Mouse (Mus musculus) forelimb bud, embryonic 11.5 days (tissue): ENCODE measurements around the gene Shank2.

Experiments
- DNase-seq: peaks from one replicate; pipeline ENCODE4 v3.0.0-alpha.2; 2012; ENCODE audit warnings: low read depth, low spot score

Shank2 gene

DNA sequence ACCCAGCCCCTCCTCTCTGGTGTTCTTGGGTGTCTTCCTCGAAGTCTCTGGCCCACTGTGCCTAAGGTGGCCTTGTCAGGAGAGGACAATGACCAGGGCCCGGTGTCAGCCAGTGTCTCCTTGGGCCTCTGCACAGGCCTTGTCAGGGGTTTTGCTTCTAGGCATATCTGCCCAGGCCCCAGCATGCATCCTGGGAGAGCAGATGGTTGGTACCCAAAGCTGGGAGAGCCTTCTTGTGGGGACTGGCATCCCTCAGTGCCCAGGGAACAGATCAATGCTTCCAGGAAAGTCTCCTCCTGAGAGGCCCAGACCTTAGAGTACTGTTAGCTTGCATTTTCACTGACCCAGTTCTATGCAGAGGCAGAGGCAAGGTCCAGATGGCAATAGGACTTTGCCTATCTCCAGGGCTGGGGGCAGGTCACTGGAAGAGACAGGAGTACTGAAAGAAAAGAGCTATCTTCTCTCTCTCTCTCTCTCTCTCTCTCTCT lies 327.7 kb downstream of the Shank2 start:
- no peak for DNase-seq

DNA sequence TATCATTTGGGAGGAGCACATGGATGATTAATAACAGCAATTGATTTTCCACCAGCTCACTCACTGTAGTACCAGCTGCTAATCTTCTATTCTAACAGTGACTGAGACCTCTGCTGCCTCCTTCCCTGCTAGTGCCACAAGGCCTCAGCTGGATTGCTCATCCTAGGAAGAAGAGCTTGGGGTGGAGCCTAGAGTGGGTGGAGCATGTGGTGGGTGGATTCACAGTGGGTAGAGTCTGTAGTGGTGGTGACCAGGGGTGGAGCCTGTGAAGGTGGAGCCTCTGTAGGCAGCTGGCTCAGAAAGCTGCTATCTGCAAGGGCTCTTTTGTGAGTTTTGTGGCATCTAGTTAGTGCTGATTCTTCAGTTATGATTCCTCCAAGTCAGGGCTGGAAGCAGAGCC lies 334.9 kb downstream of the Shank2 start:
- no peak for DNase-seq

DNA sequence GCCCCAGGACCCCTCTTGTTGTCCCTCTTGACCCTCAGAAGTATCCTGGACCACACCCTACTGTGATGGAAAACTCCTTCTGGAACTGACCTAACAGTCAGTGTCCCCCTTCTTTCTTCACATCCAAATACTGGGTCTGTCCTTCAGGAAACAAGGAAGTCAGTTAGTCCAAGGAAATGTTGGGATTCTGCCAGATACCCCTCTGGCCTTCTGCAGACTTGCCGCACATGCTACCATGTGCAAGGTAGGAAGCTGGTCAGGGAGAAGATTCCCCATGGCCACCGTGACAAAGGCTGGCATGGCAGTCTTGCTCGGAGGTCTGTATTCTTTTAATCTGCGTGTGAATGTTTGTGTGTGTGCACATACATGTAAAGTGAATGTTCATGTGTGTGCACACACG lies 337.0 kb downstream of the Shank2 start:
- DNase-seq, result no peak

DNA sequence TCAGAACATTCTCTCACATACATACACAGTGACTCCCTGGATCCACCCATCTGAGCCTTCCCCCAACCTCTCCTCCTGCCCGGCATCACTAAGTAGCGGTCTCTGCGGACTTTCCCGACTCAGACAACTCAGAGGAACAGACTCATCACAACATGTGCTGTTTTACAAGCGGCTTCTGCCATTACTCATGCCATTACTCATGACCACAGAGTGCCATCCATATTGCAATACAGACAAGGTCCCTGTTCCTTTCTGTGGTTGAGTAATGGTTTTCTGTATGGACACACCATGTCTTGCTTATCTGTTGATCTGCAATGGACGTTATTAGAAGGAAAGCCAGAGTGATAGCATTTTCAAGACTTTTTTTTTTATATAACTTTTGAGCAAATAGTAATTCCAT lies 338.6 kb downstream of the Shank2 start:
- no peak for DNase-seq

DNA sequence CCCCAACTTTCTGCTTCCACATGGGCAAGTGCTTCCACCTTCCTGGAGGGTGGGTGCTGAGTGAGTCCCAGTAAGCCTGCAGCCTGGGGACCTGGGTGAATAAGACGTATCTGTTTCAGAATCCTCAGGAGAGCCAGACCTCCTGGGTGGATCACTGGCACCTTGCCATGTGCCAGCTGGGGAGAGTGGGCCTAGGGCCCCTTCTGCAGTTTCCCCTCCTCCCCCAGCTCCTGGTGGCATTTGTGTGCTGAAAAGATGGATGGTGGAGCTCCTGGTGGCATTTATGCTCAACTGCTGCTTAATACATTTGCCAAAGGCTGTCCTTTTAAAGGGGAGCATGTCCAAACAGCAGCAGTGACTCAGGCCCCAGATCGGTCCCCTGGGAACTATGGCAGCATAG lies 364.4 kb downstream of the Shank2 start:
- DNase-seq, result no peak

DNA sequence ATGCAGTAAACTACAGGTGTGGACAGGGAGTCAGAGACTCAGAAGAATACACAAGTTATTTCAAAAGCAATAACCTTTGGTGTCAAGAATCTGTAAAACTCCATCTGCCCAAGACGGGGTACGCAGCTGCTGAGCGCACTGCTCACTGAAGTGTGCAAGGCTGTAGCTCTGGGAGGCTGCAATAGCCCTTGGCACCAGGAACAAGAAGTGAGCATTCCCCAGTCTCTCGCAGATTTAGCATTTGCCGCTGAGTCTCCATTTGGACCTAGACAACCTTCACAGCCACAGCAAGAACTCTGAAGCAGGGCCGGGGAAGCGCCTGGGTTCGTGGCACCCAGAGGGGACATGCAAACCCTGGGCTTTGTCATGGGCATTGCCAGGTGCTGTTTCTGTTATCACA lies 371.3 kb downstream of the Shank2 start:
- no peak for DNase-seq

DNA sequence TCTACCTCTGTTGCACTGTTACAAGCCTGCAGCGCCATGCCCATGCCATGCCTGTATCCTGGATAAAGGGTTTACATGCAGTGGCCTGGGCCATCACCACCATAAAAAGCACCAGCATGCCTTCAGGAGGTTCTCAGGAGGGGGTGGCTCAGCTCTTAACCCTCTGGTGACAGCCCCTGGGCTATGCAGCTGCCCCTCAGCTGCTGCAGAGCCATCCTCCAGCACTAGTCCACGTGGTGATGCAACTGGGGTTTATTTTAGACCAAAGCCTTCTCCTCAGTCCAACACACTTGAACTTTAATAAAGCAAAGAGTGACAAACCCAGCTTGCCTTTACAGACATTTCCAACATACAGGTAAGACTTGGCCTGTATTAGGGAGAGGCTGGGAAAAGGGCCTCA lies 373.8 kb downstream of the Shank2 start:
- DNase-seq, result no peak

DNA sequence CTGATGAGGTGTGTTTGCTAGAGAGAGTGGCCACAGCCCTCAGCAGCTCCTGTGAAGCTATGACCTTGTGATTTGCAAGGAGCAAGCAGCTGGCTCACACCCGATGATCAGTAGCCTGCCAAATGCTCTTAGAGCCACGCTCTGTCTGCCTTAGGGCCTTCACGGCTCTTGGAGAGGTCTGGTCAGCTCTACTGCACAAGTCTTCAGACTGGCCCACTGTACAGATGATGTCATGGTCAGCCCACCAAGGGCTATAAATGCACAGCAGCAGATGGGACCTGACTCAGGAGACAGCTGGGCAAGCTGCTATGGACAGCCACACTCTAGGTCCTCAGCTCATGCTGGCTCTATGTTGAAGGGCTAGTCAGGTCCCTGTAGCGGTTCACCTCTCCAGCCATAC lies 376.5 kb downstream of the Shank2 start:
- no peak for DNase-seq

DNA sequence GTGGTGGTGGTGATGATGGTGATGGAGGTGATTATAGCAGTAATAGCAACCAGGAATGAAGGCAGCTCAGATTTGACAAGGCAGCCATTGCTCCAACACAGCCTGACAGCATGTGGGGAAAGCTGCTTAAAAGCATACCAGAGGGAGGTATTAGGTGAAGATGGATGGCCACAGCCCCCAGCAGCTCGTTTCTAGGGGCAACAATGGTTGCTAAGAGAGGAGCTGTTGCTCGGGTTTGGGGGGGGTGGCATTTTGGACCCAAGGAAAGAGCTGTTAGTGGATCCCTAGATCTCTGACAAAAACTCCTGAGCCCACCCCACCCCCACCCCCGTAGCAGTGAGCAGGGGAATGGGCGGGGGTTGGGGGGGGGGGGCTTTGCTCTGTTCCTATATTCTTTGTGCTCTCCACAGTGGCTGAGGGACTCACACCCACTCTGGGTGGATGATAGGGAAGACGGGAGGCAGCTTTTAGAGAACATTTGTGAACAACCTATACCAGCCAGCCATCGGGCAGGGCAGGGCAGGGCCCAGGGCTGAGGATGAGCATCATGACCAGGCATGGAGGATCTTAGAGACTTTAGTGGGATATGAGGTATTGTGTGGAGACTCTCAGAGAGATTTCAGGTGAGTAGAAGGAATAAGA lies 377.6 kb downstream of the Shank2 start:
- no peak for DNase-seq

DNA sequence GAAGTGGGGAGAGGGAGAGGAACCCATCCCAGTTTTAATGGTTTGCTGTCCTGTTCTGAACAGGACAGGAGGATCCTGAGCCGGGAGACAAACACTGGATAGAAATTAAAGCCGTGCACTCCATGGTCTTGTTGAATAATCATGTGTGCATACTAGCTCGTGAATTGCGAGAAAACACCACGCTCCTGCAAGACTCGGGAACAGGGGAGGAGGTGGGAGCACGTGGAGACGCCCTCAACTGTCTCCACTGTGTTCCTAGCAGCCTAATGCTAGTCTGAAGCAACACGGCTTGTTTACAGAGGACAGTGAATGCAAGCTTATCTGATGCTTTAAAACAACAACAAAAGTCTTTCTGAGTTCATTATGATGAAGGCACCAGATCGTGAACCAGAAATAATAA lies 379.9 kb downstream of the Shank2 start:
- no peak for DNase-seq

DNA sequence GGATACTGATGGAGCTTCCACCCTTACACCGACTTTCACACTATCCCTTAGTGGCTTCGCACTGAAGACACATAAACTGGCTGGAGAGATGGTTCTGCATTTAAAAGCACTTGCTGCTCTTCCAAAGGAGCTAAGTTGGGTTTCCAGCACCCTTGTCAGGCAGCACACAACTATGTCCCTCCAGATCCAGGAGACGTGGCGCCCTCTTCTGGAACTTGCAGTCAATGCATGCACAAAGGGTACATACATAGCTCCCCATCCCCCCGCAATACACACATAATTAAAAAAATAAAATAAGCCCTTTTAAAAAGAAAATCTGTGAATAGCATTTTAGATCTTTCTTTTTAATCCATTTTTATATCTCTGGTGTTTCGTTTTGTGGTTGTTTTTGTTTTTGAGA lies 385.8 kb downstream of the Shank2 start:
- no peak for DNase-seq

DNA sequence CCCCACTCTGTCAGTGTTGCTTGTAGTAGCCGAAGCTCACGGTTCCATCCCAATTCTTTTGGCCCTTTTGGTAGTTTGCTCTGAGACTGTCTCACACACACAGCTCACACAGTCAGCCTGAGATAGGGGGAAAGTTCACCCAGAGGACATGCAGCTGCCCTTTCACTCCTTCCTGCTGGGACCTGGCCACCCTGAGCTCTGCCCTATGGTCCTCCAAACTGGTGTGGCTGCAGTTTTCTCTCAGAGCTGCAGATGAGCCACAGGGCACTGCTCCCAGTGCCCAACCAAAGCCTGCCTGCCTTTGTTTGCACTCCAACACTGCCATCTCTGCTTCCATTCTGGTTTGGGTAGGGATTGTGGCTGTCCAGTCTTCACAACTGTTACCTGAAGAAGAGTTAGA lies 388.0 kb downstream of the Shank2 start:
- no peak for DNase-seq

DNA sequence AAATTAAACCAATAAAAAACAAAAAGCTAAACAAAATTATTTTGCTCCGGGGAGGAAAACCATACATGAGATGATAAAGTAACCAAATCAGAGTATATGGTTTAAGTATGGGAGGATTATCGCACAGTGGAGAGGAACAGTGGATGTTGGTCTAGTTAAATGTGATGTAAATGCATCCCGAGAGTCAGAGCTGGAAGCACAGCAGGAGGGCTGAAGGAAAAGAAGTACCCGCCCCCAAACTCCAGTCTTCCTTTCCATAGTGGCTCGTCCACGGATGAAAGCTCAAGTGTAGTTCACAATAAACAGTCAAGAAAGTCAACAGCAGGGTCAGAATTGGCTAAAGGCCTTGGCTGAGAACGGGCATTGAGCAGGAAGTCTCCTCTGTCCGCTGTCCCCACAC lies 388.9 kb downstream of the Shank2 start:
- no peak for DNase-seq

DNA sequence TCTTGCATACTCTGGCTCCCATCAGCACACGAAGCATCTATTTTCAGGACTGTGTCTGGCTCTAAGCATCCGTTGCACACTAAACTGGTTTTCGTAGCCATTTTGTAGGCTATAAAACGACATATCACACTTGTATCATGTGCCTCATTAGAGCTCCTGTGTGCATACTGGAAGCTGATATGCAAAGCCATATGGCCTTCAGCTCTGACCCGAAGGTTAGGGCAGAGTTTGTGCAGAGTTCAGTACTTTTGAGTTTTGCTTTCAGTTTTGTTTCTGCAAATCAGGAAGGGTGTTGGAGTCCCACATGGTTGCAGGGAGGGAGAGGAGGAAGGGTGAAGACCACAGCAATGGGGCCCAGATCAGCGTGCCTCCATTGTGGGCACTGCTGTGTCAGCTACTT lies 390.0 kb downstream of the Shank2 start:
- no peak for DNase-seq

DNA sequence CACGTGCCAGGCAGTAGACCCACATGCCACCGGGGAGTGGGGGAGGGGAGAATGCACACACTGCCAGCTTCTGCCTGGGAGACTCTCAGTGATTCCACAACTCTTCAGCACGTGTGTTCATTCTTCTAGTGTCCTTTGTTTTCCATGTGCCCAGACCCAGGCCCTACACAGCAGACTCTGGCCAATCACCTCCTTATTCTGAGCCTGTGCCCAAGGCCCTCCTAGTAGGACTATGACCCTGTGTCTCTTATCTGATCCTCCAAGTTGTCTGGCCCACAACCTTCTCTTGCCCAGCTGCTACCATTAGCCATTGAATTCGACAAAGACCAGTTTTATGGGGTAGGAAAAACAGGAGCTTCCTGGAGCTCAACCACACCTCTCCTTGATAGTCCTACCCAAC lies 400.8 kb downstream of the Shank2 start:
- DNase-seq, result no peak

DNA sequence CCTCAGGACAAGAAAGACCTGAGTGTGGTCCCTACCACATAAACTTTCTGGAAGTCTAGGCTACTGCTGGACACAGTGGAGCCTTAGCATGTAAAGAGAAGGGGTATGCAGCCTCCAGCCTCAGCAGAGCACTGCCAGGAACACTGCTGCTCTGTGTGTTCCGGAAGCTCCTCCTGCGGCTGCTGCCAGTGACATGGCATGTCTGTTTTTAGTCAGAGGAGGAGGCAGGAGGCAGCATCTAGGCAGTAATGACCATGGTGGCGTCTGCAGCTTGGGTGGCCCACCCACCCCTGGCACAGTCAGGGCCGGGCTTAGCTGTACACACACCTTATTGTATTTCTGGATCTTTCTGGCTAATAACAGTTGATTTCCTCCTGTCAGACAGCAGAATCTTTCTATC lies 405.9 kb downstream of the Shank2 start:
- DNase-seq, result no peak

DNA sequence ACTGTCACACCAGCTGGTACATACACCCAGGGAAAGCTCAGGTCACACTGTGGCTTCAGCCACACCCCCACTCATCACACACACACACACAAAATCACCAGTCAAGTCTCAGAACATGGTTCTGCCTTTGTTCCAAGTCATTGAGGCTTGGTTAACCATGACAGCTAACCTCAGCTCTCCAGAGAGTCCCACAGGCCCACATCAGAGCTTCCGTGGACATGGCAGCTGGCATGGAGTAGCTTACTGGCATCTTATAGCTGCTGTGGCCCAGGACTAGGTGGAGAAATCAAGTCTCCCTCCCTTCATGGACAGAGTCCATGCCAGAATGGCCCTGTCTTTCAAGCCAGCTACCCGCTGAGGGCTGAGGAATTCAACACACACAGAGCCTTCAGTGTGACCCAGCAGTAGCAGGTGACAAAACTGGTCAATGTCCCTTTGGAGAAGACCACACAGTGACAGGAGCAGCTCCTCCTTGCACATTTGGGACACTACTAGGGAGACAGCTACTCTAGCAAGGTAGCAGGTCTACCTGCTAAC lies 406.8 kb downstream of the Shank2 start:
- DNase-seq, result no peak

DNA sequence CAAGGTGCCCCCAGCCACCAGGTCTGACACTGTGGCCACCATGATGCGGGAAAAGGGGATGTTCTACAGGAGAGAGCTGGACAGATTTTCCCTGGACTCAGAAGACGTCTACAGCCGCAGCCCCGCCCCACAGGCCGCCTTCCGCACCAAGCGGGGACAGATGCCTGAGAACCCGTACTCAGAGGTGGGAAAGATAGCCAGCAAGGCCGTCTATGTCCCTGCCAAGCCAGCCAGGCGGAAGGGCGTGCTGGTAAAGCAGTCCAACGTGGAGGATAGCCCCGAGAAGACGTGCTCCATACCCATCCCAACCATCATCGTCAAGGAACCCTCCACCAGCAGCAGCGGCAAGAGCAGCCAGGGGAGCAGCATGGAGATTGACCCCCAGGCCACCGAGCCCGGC lies 408.0 kb downstream of the Shank2 start:
- DNase-seq, result no peak

DNA sequence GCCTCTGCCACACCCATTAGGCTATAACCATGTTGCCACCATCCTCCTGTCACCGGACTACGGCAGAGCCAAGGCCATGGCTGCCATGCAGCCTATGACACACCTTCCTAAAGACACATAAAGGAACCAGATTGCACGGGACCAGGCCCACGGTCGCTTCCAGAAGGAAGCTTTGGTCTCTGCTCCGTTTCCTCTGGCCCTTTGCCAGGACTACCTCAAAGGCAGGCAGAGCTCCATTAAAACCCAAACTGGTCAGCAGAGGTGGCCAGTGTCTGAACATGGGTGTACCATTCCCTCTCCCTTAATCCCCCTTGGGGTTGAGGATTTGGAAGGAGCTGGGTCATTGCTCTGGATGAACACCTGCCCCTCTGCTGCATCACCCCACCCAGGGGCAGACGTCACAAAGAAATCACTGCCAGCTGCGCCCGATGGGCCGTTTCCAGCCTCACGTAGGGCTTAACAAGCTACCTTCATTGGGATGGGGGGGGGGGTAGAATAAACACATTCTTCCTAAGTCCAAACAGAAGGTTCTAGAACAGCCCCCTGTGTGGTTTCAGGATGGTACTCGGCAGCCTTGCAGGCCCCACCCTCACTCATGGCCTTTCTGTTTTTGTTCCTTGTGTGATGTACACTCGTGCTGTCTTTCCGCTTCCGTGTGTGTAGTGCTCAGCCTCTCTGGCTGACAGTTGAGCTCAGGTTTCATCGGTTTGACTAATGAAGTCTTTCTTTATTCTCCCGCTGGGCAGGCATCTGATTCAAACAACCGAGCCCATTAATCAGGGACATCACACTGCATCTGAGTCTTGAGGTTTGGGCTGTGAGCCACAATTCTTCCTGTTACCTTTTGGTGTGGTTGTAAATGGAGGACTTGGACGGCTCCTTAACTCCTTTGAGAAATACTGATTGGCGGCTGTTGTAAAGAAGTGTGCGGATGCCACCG lies 410.5 kb downstream of the Shank2 start:
- DNase-seq, result peak; percentile 26

DNA sequence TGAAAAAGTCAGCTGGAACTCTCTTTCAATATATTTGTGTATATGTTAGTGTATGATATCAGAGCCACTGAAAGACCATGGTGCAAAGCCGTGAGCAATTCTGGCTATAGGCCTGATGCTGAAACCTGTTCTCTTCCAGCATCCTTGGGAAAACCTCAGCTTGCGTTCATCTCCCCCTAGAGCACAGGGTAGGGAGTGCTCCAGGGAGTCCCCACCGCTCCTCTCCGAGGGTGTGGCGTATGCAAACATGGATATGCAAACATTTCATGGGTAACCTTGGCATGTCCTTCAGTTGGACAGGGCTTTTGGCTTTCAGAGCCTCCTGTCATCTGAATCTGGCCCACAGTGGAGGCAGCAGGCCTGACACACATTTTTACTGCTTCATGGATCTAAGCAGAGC lies 412.9 kb downstream of the Shank2 start:
- DNase-seq, result no peak

DNA sequence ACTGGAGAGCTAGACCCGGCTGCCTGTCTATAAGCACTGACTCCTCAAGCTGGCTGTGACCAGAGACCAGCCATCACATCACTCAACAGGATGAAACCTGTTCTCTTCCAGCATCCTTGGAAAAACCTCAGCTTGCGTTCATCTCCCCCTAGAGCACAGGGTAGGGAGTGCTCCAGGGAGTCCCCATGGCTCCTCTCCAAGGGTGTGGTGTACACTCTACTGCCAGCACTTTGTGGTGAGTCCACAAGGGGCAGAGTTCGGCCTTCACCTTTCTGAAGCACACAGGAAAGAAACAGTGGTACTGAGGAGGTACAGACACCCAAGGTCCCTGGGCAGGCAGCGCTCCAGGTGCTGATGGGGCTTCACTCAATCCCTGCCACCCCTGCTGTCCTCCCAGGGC lies 414.1 kb downstream of the Shank2 start:
- no peak for DNase-seq

DNA sequence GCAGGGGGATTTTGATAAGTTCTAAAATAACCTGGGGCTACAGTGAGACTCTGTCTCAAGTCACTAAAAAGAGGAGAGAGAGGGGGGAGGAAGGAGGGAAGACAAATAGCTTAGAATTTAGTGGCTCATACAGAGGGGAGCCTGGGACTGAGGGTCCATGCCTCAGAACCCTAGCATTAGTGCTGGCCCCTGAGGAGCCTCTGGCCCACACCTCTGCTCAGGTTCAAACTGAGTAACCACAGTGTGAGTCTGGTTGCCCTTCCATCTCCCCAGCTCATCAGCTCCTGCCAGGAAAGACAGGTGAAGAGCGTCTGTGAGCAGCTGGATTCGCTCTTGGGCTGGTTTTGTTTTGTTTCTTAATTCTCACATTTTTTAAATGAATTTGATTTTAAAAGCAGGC lies 415.5 kb downstream of the Shank2 start:
- DNase-seq, result no peak
